Mouse (Mus musculus): ENCODE data around the gene Krtap5-1. TPM values are rescaled to one million over a fixed set of nuclear protein-coding genes. Genes with fewer than 3 reads are reported as not detected.
"Not testable (repeated sequence)": the region's sequence is repeated elsewhere in the genome, so short reads cannot be mapped to it uniquely, and the experiment has no call there.

Krtap5-1 gene
- polyA plus RNA-seq, 1 experiment from 2014 or later = not detected

DNA sequence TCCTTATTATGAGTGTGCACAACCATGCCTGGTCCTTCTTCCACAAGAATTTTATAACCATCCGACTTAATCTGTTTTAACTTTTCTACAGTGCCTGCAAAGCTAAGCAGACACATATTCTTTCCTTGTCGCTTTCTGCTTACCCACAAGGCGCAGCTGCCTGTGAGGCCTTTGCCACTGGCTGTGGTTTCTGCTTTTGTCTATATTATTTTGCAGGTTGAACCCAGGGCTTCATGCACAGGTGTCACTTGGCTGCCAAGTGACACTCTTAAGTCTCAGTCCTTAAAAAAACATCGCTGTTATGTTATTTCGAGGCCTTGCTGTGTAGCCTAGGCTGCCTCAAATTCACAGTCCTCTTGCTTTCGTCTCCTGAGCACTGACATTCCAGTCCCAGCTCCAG, 25.7 kb upstream of the Krtap5-1 start:
- Histone ChIP-seq H3K4me3 (replicated peaks) (no peak overlapping the region), H3K4me2 (no peak overlapping the region), H3K36me3 (replicated peaks) (no peaks in the 10 kb centered on the region), H3K4me1 (no peaks in the 10 kb centered on the region), H3K27me3 (peaks cover 2% of the 10 kb centered on the region; the same call in 1 of the 2 replicates), H3K9ac (no peak overlapping the region), H3K9me3 (no peaks in the 10 kb centered on the region), H3K27ac (no peak overlapping the region)
- 91% methylated on average over 6 of the region's 6 CpGs for WGBS
- ATAC-seq (ENCODE audit: low FRiP score) = no peak

DNA sequence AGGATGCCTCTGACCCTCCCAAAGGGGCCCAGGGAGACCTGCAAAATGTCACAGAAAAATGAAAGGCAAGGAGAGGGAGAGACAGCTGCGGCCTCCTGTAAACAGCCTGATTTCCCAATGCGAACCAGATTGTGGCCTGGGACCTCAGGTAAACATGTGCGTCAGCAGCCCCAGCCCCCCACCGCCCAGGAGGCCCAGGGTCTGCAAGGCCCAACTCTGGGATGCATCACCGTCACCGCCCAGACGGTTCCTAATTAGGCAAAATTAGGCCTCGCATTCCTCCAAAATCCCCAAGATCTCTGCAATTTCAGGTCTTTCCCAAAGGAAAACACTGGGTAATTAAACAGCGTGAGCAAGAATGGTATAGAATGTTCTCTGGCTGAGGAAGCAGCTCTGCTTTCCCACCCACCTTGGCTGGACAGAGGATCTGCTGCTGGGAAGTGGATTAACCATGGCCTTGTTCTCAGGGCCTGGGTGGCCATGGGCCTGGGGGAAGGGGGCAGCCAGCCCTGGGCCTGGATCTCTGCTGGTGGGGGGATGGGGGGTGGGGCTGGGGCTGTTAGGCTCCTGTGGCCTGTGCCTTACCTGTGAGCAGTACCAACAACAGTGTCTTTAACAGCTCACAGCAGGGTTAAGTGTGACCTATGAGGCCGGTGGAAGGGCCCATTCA, 24.9 kb upstream of the Krtap5-1 start:
- not testable (repeated sequence) for H3K27ac ChIP-seq, H3K9me3 ChIP-seq
- WGBS = 45% methylated on average over 7 of the region's 10 CpGs

GRCm38 (mm10) chr7:142320906-142321305, 24.0 kb upstream of the Krtap5-1 start:
- Histone ChIP-seq H3K9ac (no peak overlapping the region), H3K4me2 (no peak overlapping the region), H3K4me3 (replicated peaks) (no peak overlapping the region), H3K36me3 (replicated peaks) (no peaks in the 10 kb centered on the region), H3K4me1 (no peaks in the 10 kb centered on the region), H3K9me3 (no peaks in the 10 kb centered on the region), H3K27me3 (peaks cover 2% of the 10 kb centered on the region; the same call in 1 of the 2 replicates), H3K27ac (no peak overlapping the region)
- no peak for ATAC-seq (ENCODE audit: low FRiP score)
- WGBS = 52% methylated on average over 2 of the region's 2 CpGs

More for the DNA sequence above, 24.9 kb upstream of the Krtap5-1 start:
- not testable (repeated sequence) for H3K4me3 ChIP-seq (replicated peaks); H3K27me3 ChIP-seq; ATAC-seq (ENCODE audit: low FRiP score); H3K36me3 ChIP-seq (replicated peaks); H3K4me2 ChIP-seq; H3K9ac ChIP-seq; H3K4me1 ChIP-seq

GRCm38 (mm10) chr7:142319124-142319523, 22.2 kb upstream of the Krtap5-1 start:
- no peaks in the 10 kb centered on the region for H3K9me3 ChIP-seq
- H3K36me3 ChIP-seq (replicated peaks) = no peaks in the 10 kb centered on the region
- 82% methylated on average over 11 of the region's 11 CpGs for WGBS
- H3K9ac ChIP-seq = no peak overlapping the region
- no peak overlapping the region for H3K4me2 ChIP-seq
- H3K27me3 ChIP-seq = peaks cover 2% of the 10 kb centered on the region; the same call in 1 of the 2 replicates
- H3K4me1 ChIP-seq = peaks cover 10% of the 10 kb centered on the region
- no peak overlapping the region for H3K4me3 ChIP-seq (replicated peaks)
- no peak for ATAC-seq (ENCODE audit: low FRiP score)
- no peak overlapping the region for H3K27ac ChIP-seq

DNA sequence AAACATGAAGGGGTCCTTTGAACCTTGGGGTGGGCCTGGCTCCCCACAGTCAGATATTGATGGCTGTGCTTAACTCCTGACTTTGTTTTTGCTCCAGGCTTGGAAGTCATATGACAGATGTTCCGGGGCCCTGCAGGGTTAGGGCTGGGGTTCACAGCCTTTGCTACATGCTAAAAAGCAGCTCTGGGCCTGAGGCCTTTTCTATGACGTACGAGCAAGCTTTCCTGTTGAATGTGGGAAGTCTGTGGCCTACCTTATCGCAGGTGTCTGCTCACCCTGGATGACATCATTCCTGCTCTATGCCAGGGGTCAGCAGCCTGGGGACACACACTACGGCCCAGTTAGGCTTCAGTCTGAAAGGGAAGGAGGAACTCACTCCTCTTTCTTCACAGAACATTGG, 20.3 kb upstream of the Krtap5-1 start:
- Histone ChIP-seq H3K9ac (no peak overlapping the region), H3K27me3 (peaks cover 2% of the 10 kb centered on the region; the same call in 1 of the 2 replicates), H3K4me1 (peaks cover 10% of the 10 kb centered on the region), H3K4me3 (replicated peaks) (no peak overlapping the region), H3K4me2 (no peak overlapping the region), H3K9me3 (no peaks in the 10 kb centered on the region), H3K27ac (no peak overlapping the region), H3K36me3 (replicated peaks) (no peaks in the 10 kb centered on the region)
- 88% methylated on average over 5 of the region's 5 CpGs for WGBS
- ATAC-seq (ENCODE audit: low FRiP score) = no peak

GRCm38 (mm10) chr7:142316558-142316957, 19.6 kb upstream of the Krtap5-1 start:
- ATAC-seq (ENCODE audit: low FRiP score) = no peak
- H3K9ac ChIP-seq = no peak overlapping the region
- WGBS = 45% methylated on average over 6 of the region's 6 CpGs
- H3K4me3 ChIP-seq (replicated peaks) = no peak overlapping the region
- H3K9me3 ChIP-seq = no peaks in the 10 kb centered on the region
- H3K4me2 ChIP-seq = no peak overlapping the region
- H3K4me1 ChIP-seq = peaks cover 10% of the 10 kb centered on the region
- H3K36me3 ChIP-seq (replicated peaks) = no peaks in the 10 kb centered on the region
- peaks cover 2% of the 10 kb centered on the region; the same call in 1 of the 2 replicates for H3K27me3 ChIP-seq
- no peak overlapping the region for H3K27ac ChIP-seq

DNA sequence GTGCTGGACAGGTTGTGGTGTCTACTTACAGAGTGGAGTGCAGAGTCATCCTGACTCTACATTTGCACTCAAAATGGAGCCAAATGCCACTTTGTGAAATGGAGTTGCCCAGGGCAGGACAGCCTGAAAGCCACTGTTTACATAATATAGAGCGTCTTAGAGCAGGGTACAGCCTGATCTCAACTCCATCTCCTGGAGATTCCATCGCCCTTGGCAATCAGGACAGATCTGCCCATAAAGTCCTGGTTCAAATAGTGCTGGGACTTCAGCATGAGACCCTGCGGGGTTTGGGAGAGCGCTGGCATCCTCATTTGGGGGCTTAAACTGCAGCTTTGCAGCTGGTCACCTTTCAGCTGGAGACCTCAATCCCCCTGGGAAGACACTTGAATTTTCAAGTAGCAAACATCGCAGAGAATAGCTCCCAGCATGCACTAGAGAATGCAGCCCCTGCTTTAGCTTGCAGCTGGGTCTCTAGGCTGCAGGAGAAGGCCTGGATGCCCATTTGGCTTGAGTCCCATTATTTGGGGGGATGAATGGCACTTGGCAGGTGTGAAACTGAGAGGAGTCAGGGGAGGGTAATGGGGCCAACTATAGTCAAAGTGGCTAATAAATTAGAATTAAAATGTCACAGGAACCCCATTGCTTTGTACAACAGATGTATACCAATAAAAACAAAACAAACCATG, 17.8 kb upstream of the Krtap5-1 start:
- Histone ChIP-seq H3K9ac (no peak overlapping the region), H3K4me1 (peaks cover 10% of the 10 kb centered on the region), H3K4me2 (no peak overlapping the region), H3K27ac (no peak overlapping the region), H3K4me3 (replicated peaks) (no peak overlapping the region), H3K27me3 (peaks cover under 1% of the 10 kb centered on the region; the same call in 1 of the 2 replicates), H3K9me3 (no peaks in the 10 kb centered on the region), H3K36me3 (replicated peaks) (no peaks in the 10 kb centered on the region)
- ATAC-seq (ENCODE audit: low FRiP score) = no peak
- 53% methylated on average over 5 of the region's 5 CpGs for WGBS

DNA sequence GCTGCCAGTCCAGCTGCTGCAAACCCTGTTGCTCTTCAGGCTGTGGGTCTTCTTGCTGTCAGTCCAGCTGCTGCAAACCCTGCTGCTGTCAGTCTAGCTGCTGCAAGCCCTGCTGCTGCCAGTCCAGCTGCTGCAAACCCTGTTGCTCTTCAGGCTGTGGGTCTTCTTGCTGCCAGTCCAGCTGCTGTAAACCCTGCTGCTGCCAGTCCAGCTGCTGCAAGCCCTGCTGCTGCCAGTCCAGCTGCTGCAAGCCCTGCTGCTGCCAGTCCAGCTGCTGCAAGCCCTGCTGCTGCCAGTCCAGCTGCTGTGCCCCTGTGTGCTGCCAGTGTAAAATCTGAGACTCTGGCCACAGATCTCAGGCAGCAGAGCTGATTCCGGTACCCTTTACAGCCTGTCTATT, 7.0 kb upstream of the Krtap5-1 start:
- H3K4me3 ChIP-seq (replicated peaks); ATAC-seq (ENCODE audit: low FRiP score); H3K4me2 ChIP-seq; H3K36me3 ChIP-seq (replicated peaks); H3K9ac ChIP-seq; H3K27ac ChIP-seq; H3K4me1 ChIP-seq; H3K9me3 ChIP-seq: not testable (repeated sequence)
- 82% methylated on average over 1 of the region's 1 CpGs for WGBS
- peaks cover 22% of the 10 kb centered on the region; the same call in 1 of the 2 replicates for H3K27me3 ChIP-seq

DNA sequence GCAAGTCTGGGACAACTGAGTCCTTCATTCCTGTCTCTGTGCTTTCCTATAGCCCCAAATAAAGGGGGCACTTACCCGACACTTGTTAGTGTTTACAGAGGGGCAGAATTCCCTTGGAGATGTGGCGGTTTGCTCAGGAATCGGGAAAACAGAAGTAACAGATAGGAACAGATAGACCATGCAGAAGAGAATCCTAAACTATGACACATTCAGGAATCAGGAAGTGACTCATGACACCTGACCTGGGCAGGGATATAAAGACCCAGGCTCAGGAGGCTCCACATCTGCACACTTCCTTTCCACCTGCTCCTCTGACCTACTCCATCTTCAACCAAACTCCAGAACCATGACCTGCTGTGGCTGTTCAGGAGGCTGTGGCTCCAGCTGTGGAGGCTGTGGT, 6.3 kb upstream of the Krtap5-1 start, which contains the start of gene Krtap5-4:
TSS of gene Krtap5-4 (plus strand) at position 301 of the 400 bp plus-strand sequence.
- WGBS = 62% methylated on average over 3 of the region's 3 CpGs
- Histone ChIP-seq H3K27me3 (peaks cover 22% of the 10 kb centered on the region; the same call in 1 of the 2 replicates), H3K4me3 (replicated peaks) (no peak within 1 kb of the TSS), H3K4me2 (no peak within 1 kb of the TSS), H3K9me3 (no peaks in the 10 kb centered on the region), H3K27ac (no peak within 1 kb of the TSS), H3K9ac (no peak within 1 kb of the TSS), H3K4me1 (no peaks in the 10 kb centered on the region), H3K36me3 (replicated peaks) (no peaks in the 10 kb centered on the region)
- no peak for ATAC-seq (ENCODE audit: low FRiP score)

DNA sequence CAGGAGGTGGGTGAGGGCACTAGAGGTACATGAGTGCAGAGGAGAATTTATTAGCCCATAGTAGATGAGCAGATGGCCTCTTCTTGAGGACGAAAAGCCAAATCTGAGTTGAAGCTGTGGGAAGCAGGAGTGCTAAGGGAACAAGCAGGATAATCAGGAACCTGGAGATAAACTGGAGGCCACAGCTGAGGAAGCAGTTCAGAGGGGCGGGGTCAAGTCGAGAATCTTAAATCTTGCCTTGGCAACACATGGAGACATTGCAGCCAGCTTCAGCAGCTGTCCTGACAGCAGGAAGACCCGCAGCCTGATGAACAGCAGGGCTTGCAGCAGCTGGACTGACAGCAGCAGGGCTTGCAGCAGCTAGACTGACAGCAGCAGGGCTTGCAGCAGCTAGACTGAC, 810 bp downstream of the Krtap5-1 start:
- H3K9me3 ChIP-seq; H3K4me2 ChIP-seq; H3K27me3 ChIP-seq; H3K36me3 ChIP-seq (replicated peaks); H3K27ac ChIP-seq; H3K4me3 ChIP-seq (replicated peaks); ATAC-seq (ENCODE audit: low FRiP score); H3K4me1 ChIP-seq; H3K9ac ChIP-seq: not testable (repeated sequence)
- 39% methylated on average over 4 of the region's 4 CpGs for WGBS

DNA sequence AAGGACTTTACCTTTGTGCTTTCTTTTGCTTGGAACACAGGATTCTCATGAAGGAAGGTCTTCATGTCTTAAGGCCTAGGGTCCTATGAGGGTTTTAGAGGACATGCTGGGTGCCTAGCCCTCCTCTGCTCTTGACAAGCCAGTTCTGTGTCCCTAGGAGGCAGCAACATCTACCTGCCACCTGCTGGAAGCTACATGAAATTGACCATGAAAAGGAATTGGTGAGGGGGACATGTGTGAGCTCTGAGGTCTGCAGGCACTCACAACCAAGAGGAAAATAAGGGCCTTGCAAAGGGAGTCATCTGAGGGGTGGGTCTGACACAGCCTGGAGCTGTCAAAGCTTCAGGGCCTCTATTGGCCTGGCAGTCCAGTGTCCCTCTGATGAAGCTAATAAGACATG, 1.5 kb downstream of the Krtap5-1 start:
- Histone ChIP-seq H3K27ac (no peak overlapping the region), H3K4me1 (no peaks in the 10 kb centered on the region), H3K27me3 (0 out of 2 replicates have a peak, but pooled peaks cover 4% of the 10 kb centered on the region), H3K4me2 (no peak overlapping the region), H3K36me3 (replicated peaks) (no peaks in the 10 kb centered on the region), H3K9me3 (no peaks in the 10 kb centered on the region), H3K9ac (no peak overlapping the region), H3K4me3 (replicated peaks) (no peak overlapping the region)
- ATAC-seq (ENCODE audit: low FRiP score) = no peak

DNA sequence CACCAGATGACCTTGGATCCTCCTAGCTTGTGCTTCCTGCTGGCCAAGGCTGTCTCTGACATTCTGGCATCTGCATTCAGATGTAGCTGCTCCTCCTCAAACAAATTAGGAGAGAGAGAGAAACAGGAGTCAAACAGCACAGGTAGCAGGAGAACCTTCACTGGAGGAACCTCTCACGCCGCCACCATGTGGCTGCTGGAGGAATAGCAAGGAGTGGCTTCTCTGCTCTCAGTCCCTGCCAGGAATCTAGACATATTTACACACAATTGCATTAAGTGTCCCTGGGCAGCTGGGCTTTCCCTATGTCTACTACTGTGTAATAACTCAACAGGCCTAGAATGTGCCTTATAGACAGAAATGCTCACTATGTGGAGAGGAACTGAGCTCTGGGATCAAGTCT, 3.1 kb downstream of the Krtap5-1 start:
- not testable (repeated sequence) for H3K4me1 ChIP-seq; H3K27me3 ChIP-seq; H3K36me3 ChIP-seq (replicated peaks); H3K9me3 ChIP-seq; ATAC-seq (ENCODE audit: low FRiP score); H3K27ac ChIP-seq; H3K9ac ChIP-seq; H3K4me2 ChIP-seq; H3K4me3 ChIP-seq (replicated peaks)
- 2% methylated on average over 2 of the region's 2 CpGs for WGBS

All from forebrain, embryonic 12.5 days (tissue).